Mouse (Mus musculus) forebrain, embryonic 11.5 days (tissue): ENCODE data around the gene Gm44502. TPM values are rescaled to one million over a fixed set of nuclear protein-coding genes. Genes with fewer than 3 reads are reported as not detected.

ENCODE experiments used
- ATAC-seq: fragments of 200-750 bp; cut with Nextera tagmentation; replicated peaks from 2 replicates; pipeline ENCODE4 v1.8.0; 2017; ENCODE audit warnings: moderate TSS enrichment; ENCODE audit not compliant: low FRiP score
- DNase-seq: peaks from one replicate; pipeline ENCODE4 v3.0.0-alpha.2; 2017; ENCODE audit warnings: low spot score
- H3K27ac ChIP-seq: fragments of 300-500 bp; sonication (generic); 2 replicates; pipeline ENCODE4 v1.5.1; 2014; ENCODE audit warnings: low read depth, low read length
- H3K27me3 ChIP-seq: fragments of 300-500 bp; sonication (generic); 2 replicates; pipeline ENCODE4 v1.6.1; 2014; ENCODE audit warnings: mild to moderate bottlenecking, low read length, mixed read lengths; ENCODE audit not compliant: control insufficient read depth, insufficient read depth
- H3K36me3 ChIP-seq: fragments of 300-500 bp; sonication (generic); 2 replicates; pipeline ENCODE4 v1.6.1; 2014; ENCODE audit warnings: mild to moderate bottlenecking, low read length, moderate library complexity, mixed read lengths; ENCODE audit not compliant: control insufficient read depth, insufficient read depth
- H3K4me1 ChIP-seq: fragments of 300-500 bp; sonication (generic); replicated peaks from 2 replicates; pipeline ENCODE4 v1.6.1; 2014; ENCODE audit warnings: low read length, mixed read lengths; ENCODE audit not compliant: control insufficient read depth, insufficient read depth
- H3K4me2 ChIP-seq: fragments of 300-500 bp; sonication (generic); 2 replicates; pipeline ENCODE4 v1.6.1; 2014; ENCODE audit warnings: low read depth, mild to moderate bottlenecking, low read length, moderate library complexity, mixed read lengths; ENCODE audit not compliant: severe bottlenecking
- H3K4me3 ChIP-seq: fragments of 300-500 bp; sonication (generic); 2 replicates; pipeline ENCODE4 v1.5.1; 2014; ENCODE audit warnings: low read depth, low read length
- H3K9ac ChIP-seq: fragments of 300-500 bp; sonication (generic); 2 replicates; pipeline ENCODE4 v1.6.1; 2014; ENCODE audit warnings: low read length
- H3K9me3 ChIP-seq: fragments of 300-500 bp; sonication (generic); 2 replicates; pipeline ENCODE4 v1.6.1; 2016; ENCODE audit warnings: low read length, mixed read lengths; ENCODE audit not compliant: control insufficient read depth
- WGBS: fragments of 180-500 bp; shearing (Covaris S2); extraction: QIAGEN DNeasy Blood & Tissue Kit; methylation state at CpG from one replicate; pipeline ENCODE4 v1.1.7; 2014; 5-methylcytosine and 5-hydroxymethylcytosine counted together
- polyA plus RNA-seq: library from polyadenylated mRNA; unstranded; fragments of >200 nt; fragmentation: Nextera tagmentation; extraction: Ambion mirVana; gene quantifications from 2 replicates; pipeline ENCODE4 v1.2.1, GENCODE M21; 2014

Gm44502 gene
- polyA plus RNA-seq, 1 experiment from 2014 or later, result not detected

- Histone ChIP-seq H3K27me3 (no peaks in the 10 kb centered on the region), H3K9me3 (no peaks in the 10 kb centered on the region), H3K4me3 (no peak overlapping the region), H3K4me1 (no peaks in the 10 kb centered on the region), H3K4me2 (no peak overlapping the region), H3K9ac (no peak overlapping the region), H3K27ac (no peak overlapping the region), H3K36me3 (peaks cover 11% of the 10 kb centered on the region; the same call in 1 of the 2 replicates)
- 86% methylated on average over 15 of the region's 15 CpGs for WGBS
- DNase-seq, result no peak
- no peak for ATAC-seq
Measured at GRCm38 (mm10) chr15:89461321-89461720, 31.8 kb upstream of the Gm44502 start.

GRCm38 (mm10) chr15:89460298-89460697 is 30.8 kb upstream of the Gm44502 start:
- H3K4me2 ChIP-seq, result no peak overlapping the region
- no peak overlapping the region for H3K27ac ChIP-seq
- H3K36me3 ChIP-seq, result peaks cover 11% of the 10 kb centered on the region; the same call in 1 of the 2 replicates
- 80% methylated on average over 10 of the region's 10 CpGs for WGBS
- ATAC-seq (no peak), DNase-seq (no peak)
- no peaks in the 10 kb centered on the region; the same call in 1 of the 2 replicates for H3K4me1 ChIP-seq
- no peak overlapping the region for H3K4me3 ChIP-seq
- H3K27me3 ChIP-seq, result no peaks in the 10 kb centered on the region
- H3K9me3 ChIP-seq, result no peaks in the 10 kb centered on the region
- no peak overlapping the region for H3K9ac ChIP-seq

DNA sequence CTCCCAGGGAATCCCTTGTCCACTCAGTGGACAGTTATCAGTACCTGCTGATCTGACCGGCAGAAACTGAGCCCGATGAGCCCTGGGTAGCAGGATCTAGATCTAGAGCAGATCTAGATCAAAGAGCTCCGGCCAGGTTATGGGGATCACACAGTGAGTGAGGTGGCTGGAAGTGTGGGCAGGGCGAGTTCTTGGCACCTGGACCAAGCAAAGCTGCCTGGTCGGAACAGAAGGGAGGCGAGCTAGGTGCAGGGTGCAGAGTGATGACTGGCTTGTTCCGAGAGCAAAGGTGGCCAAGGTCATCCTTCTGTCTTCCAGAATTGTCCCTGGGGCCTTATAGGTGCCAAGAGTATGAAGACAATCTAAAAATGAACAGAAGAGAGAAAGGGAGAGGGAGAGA is 30.3 kb upstream of the Gm44502 start:
- Histone ChIP-seq H3K27ac (no peak overlapping the region), H3K4me2 (no peak overlapping the region), H3K4me1 (peaks cover 4% of the 10 kb centered on the region), H3K36me3 (peaks cover 11% of the 10 kb centered on the region; the same call in 1 of the 2 replicates), H3K9ac (no peak overlapping the region), H3K9me3 (no peaks in the 10 kb centered on the region), H3K27me3 (no peaks in the 10 kb centered on the region), H3K4me3 (no peak overlapping the region)
- ATAC-seq (no peak), DNase-seq (no peak)
- 89% methylated on average over 7 of the region's 7 CpGs for WGBS

- peaks cover 5% of the 10 kb centered on the region for H3K4me1 ChIP-seq
- H3K36me3 ChIP-seq, result peaks cover 11% of the 10 kb centered on the region; the same call in 1 of the 2 replicates
- no peak overlapping the region for H3K27ac ChIP-seq
- DNase-seq (no peak), ATAC-seq (no peak)
- no peak overlapping the region for H3K4me2 ChIP-seq
- no peak overlapping the region for H3K9ac ChIP-seq
- no peaks in the 10 kb centered on the region; the same call in 1 of the 2 replicates for H3K27me3 ChIP-seq
- 97% methylated on average over 15 of the region's 15 CpGs for WGBS
- H3K9me3 ChIP-seq, result no peaks in the 10 kb centered on the region
- no peak overlapping the region for H3K4me3 ChIP-seq
Measured at GRCm38 (mm10) chr15:89458942-89459341, 29.4 kb upstream of the Gm44502 start.

DNA sequence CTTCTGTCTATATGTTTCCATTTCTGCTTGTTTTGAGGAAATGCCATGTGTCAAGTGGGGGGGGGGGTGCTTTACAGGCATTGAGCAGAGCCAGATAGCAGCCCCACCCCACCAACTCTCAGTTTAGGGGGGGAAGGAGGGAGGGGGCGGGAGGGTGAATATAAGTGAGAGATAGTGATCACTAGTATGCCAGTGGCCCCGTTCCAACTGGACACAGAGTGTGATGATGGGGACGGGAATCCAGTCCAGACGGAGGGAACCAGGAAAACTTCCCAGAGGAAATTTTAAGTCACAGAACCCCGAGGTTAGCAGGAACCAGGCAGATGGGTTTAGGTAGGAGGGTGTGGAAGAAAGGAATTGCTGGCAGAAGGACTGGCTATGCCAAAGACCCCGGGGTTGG is 26.1 kb upstream of the Gm44502 start:
- WGBS, result 87% methylated on average over 6 of the region's 6 CpGs
- Histone ChIP-seq H3K9ac (no peak overlapping the region), H3K4me2 (0 out of 2 replicates have a peak overlapping the region, but pooled peaks have one; percentile 78), H3K27ac (no peak overlapping the region), H3K27me3 (peaks cover 5% of the 10 kb centered on the region; the same call in 1 of the 2 replicates), H3K9me3 (no peaks in the 10 kb centered on the region), H3K4me1 (peaks cover 9% of the 10 kb centered on the region), H3K4me3 (no peak overlapping the region; the same call in 1 of the 2 replicates), H3K36me3 (peaks cover 11% of the 10 kb centered on the region; the same call in 1 of the 2 replicates)
- DNase-seq, result no peak
- no peak for ATAC-seq

DNA sequence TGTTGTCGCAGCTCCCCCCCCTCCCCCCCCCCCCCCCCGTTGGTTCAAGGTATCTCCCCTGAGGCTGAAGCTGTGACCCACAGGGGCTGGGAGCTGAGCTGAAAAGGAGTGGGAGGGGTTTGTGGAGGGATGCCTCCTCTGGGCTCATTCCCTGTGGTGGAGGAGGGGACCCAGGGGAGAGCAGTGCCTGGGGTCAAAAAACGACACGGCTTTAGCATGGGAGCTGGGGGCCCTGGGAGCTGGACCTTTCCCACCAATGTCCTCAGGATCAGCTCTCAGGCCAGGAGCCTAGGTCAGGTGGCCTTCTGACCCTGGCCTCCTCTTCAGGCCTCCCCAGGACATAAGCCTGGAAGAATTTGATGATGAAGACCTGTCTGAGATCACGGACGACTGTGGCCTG is 25.4 kb upstream of the Gm44502 start:
- Histone ChIP-seq H3K27ac (no peak overlapping the region), H3K4me3 (peak overlapping the region; percentile 77), H3K4me2 (peak overlapping the region; percentile 78), H3K27me3 (peaks cover 5% of the 10 kb centered on the region; the same call in 1 of the 2 replicates), H3K4me1 (peaks cover 9% of the 10 kb centered on the region), H3K9me3 (no peaks in the 10 kb centered on the region), H3K36me3 (peaks cover 9% of the 10 kb centered on the region; the same call in 1 of the 2 replicates), H3K9ac (peak overlapping the region; percentile 81)
- DNase-seq (no peak), ATAC-seq (peak; percentile 53)
- 5% methylated on average over 5 of the region's 6 CpGs for WGBS

- Histone ChIP-seq H3K27ac (no peak within 1 kb of the TSS), H3K27me3 (peaks cover 5% of the 10 kb centered on the region; the same call in 1 of the 2 replicates), H3K9ac (peak within 1 kb of the TSS; percentile 81), H3K4me1 (peaks cover 9% of the 10 kb centered on the region), H3K9me3 (no peaks in the 10 kb centered on the region), H3K4me2 (peak within 1 kb of the TSS; percentile 78), H3K4me3 (peak within 1 kb of the TSS; percentile 77), H3K36me3 (peaks cover 9% of the 10 kb centered on the region; the same call in 1 of the 2 replicates)
- under 1% methylated on average over 53 of the region's 53 CpGs for WGBS
- ATAC-seq (peak; percentile 77), DNase-seq (peak; percentile 80)
Measured at GRCm38 (mm10) chr15:89453865-89454478, 24.5 kb upstream of the Gm44502 start, which contains the start of gene Mapk8ip2. TSS of gene Mapk8ip2 (plus strand) at chr15:89453913.

GRCm38 (mm10) chr15:89452906-89453864 is 23.7 kb upstream of the Gm44502 start:
- Histone ChIP-seq H3K27me3 (peaks cover 5% of the 10 kb centered on the region; the same call in 1 of the 2 replicates), H3K4me3 (peak overlapping the region; percentile 77), H3K27ac (no peak overlapping the region), H3K4me2 (peak overlapping the region; percentile 78), H3K9me3 (no peaks in the 10 kb centered on the region), H3K36me3 (peaks cover 9% of the 10 kb centered on the region; the same call in 1 of the 2 replicates), H3K4me1 (peaks cover 9% of the 10 kb centered on the region), H3K9ac (peak overlapping the region; percentile 81)
- WGBS, result 4% methylated on average over 24 of the region's 24 CpGs
- DNase-seq (peak; percentile 78), ATAC-seq (peak; percentile 65)
